Mouse (Mus musculus) A20 (cell line): ENCODE data around the gene Pdha1.

Experiments used
- DNase-seq: peaks from one replicate; pipeline ENCODE4 v3.0.0-alpha.2; 2011; ENCODE audit warnings: low read depth, low spot score

Gene Pdha1

DNA sequence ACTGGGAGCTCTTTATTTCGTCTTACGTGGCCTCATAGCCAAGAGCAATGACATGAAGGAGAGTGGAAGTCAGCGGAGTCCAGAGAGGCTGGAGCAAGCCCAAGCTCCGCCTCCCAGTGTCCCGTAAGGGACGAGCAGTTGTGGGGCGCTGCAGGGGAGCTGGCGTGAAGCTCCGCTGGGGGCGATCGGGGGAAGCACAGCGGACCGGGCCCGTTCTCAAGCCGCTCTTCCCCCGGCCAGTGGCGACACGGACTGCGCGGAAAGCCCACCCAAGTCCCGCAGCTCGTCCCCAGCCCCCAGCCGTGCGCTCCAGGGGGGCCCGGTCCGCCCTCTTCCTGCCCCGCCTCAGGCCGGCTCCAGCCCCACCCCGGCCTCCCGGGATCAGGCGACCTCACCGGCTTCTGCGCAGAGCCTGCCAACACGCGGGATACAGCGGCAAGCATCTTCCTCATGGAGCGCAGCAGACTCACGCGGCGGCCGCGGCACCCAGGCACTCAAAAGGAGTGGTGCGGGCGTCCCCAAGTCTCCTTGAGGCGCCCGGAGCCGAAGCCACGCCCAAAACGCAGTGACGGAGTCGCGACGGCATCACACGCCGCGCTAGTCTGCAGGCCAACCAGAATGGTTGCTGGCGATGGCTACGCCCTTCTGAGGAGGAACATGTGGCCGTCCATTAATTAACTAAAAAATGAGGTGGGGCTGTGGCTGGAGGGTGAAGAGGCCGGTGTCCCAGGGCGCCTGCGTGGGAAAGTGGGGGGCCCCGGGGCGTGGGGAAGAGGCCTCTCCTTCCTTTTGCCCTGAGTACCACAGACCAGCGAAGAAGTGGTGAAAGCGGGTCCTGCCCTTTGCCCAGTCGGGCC lies at the start of gene Pdha1:
TSS of gene Pdha1 (minus strand) at position 553 of the 857 bp plus-strand sequence.
- DNase-seq: peak; percentile 89

- DNase-seq: peak; percentile 16
These were observed 40.8 kb upstream of the Pdha1 start for GRCm38 (mm10) chrX:160179032-160179431.

GRCm38 (mm10) chrX:160170150-160170549 lies 31.9 kb upstream of the Pdha1 start:
- DNase-seq: peak; percentile 48

- DNase-seq: no peak
These were observed 28.2 kb upstream of the Pdha1 start for GRCm38 (mm10) chrX:160166246-160166985.

DNA sequence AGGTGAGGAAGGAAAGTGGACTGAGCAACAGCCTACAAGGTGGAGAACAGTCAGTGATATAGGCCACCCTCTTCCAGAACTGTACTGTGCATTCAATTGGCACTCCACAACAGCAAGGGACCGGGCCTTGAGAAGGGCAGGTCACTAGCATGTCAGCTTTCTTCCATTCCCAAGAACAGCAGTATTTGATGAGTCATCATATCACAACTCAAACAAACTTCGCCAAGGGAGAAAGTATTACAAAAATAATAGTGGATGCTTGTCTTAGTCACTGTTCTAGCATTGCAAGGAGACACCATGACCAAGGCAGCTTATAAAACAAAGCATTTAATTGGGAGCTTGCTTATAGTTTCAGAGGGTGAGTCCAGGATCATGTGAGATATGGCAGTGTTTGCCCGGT lies 26.0 kb upstream of the Pdha1 start:
- DNase-seq: no peak

- peak; percentile 52 for DNase-seq
These were observed 15.1 kb upstream of the Pdha1 start for GRCm38 (mm10) chrX:160153147-160153815.

GRCm38 (mm10) chrX:160148859-160149258 lies 10.6 kb upstream of the Pdha1 start:
- no peak for DNase-seq

DNA sequence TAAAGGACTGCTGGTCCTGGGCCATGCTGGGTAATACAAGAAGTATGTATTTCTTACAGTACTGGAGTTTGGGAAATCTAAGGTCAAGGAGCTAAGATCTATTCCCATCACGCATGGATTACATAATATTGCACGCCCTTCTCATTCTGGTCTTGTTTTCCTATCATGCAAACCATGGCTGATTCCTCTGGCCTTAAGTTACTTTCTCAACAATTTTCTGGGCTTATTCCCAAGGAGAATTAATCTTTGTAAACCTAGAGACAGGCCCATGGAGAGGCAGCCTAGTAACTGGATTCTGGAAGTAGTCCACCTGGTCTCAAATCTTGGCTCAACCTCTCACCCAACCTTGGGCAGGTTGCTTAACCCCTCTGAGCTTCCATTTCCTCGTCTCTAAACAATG lies 9.2 kb upstream of the Pdha1 start:
- no peak for DNase-seq

GRCm38 (mm10) chrX:160146806-160147205 lies 8.6 kb upstream of the Pdha1 start:
- no peak for DNase-seq

DNA sequence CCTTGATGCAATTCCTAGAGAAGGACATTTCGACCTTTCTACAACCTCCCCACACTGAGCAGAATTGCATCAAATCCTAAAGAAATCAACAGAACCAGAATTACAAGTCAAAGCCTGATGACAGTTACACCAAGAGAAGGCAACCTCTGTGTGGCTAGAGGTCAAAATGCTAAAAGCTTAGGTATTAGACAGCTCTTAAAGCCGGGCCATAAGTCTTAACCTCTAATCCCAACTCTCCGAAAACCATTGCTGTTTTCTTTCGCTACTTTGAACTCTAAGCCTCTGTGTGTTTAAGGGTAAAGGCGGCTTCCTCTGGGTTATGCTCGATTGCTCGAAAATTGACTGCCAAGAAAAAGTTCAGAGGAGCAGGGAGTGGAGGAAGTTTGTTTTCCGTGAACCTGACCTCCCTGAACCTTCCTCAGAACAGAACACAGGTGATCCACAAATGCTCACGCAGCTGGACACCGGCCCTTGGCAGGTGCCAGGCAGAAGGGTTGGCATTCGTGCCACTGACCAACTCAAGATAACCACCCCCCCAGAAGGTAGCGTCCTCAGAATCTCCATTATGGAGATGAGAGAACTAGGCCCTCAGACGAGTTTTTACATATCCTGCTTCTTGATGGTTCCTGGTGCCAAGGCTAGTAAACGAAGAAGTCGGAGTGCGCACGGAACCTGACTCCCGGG lies 894 bp downstream of the Pdha1 start:
- no peak for DNase-seq

DNA sequence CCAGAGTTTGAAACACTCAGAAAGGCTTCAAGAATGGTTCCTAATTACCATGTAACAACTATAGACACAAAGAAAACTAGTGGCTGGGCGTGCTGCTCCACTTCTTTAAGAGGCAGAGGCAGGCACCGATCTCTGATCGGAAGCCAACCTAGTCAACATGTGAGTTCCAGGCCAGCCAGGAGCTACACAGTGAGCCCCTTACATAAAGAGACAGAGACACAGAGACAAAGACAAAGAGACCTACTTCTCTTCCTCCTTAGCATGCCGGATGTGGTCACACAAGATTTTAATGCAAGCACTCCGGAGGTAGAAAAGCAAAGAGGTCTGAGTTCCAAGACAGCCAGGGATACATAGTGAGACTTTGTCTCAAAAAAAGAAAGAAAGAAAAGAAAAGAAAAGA lies 2.1 kb downstream of the Pdha1 start:
- DNase-seq: peak; percentile 17

- no peak for DNase-seq
These were observed 2.5 kb downstream of the Pdha1 start for GRCm38 (mm10) chrX:160135719-160136118.

- no peak for DNase-seq
These were observed 3.9 kb downstream of the Pdha1 start for GRCm38 (mm10) chrX:160134136-160134843.

DNA sequence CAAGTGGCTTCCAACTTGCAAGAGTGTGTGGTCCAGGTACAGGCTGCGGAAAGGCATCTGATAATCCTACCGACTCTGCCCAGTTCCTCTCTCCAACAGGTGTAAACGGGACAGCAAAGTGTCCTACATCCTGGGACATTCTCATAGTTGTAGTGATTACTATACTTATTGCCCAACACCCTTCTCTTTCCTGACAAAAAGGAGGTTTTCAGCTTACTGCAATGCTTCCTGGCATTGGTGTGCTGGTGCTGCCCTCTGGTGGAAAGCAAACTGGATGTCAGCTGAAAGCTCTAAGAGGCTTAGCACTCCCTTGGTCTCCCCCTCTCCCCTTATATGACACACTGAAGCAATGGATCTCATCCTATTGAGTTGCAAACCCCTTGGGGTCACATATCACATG lies 21.6 kb downstream of the Pdha1 start:
- peak; percentile 60 for DNase-seq

GRCm38 (mm10) chrX:160116074-160116473 lies 22.1 kb downstream of the Pdha1 start:
- DNase-seq: peak; percentile 55

GRCm38 (mm10) chrX:160113777-160114176 lies 24.4 kb downstream of the Pdha1 start:
- no peak for DNase-seq

DNA sequence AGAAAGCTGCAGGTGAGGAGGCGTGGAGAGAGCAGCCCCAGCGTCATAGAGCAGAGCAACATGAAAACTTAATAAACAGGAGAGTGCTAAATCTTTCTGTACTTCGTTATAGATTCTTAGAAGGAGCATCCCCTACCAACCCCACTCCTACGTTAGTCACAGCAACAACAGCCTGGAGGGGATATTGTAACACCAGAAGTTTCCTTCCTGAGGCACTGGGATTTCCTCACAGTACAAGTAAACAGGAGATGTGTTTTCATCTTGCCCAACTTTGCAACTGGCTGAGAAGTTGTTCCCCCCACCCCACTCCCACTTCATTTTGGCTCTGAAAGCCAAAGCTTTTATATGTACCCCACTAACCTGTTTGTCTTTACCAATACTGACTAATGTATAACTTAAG lies 30.4 kb downstream of the Pdha1 start:
- DNase-seq: no peak

DNA sequence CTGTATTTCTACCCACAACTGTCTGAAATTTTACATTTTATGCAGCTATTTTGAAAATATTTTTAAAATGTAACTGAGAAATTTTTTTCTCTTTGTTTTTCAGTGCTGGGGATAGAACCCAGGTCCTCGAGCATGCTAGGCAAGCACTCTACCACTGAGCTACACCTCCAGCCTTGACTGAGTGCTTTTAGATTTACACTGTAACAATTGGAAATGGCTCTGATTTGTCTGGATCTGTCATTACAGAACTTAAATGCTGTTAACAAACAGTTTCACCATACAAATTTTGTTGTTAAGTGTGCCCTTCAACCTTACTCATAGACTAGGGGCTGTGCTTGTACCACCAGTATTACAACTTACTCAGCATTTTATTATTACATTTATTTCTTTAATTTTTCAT lies 46.2 kb downstream of the Pdha1 start:
- no peak for DNase-seq
